Mouse (Mus musculus) intestine, postnatal 0 days (tissue): ENCODE data around the gene Dusp27. TPM values are rescaled to one million over a fixed set of nuclear protein-coding genes. Genes with fewer than 3 reads are reported as not detected.
A peak's percentile ranks its signal among the peaks of the same experiment; 100 is the strongest.

Experiments
- ATAC-seq: fragments of 200-750 bp; cut with Nextera tagmentation; 2 replicates; pipeline ENCODE4 v1.8.0; 2017; ENCODE audit warnings: mild to moderate bottlenecking, moderate TSS enrichment, moderate library complexity
- H3K27ac ChIP-seq: fragments of 300-500 bp; sonication (generic); 2 replicates; pipeline ENCODE4 v1.5.1; 2014; ENCODE audit warnings: mild to moderate bottlenecking, low read depth, low read length, moderate library complexity
- H3K27me3 ChIP-seq: fragments of 300-500 bp; sonication (generic); replicated peaks from 2 replicates; pipeline ENCODE4 v1.6.1; 2014; ENCODE audit warnings: low read length, mixed read lengths; ENCODE audit not compliant: control insufficient read depth, insufficient read depth
- H3K36me3 ChIP-seq: fragments of 300-500 bp; sonication (generic); 2 replicates; pipeline ENCODE4 v1.6.1; 2014; ENCODE audit warnings: mild to moderate bottlenecking, moderate library complexity; ENCODE audit not compliant: control insufficient read depth, insufficient read depth
- H3K4me1 ChIP-seq: fragments of 300-500 bp; sonication (generic); replicated peaks from 2 replicates; pipeline ENCODE4 v1.6.1; 2014; ENCODE audit warnings: antibody characterized with exemption, low read length, mixed read lengths; ENCODE audit not compliant: control insufficient read depth, insufficient read depth
- H3K4me2 ChIP-seq: fragments of 300-500 bp; sonication (generic); replicated peaks from 2 replicates; pipeline ENCODE4 v1.6.1; 2014; ENCODE audit warnings: low read depth, mild to moderate bottlenecking, moderate library complexity
- H3K4me3 ChIP-seq: fragments of 300-500 bp; sonication (generic); 2 replicates; pipeline ENCODE4 v1.5.1; 2014; ENCODE audit warnings: low read depth, low read length
- H3K9ac ChIP-seq: fragments of 300-500 bp; sonication (generic); 2 replicates; pipeline ENCODE4 v1.6.1; 2014; ENCODE audit warnings: mild to moderate bottlenecking, low read depth, low read length
- H3K9me3 ChIP-seq: fragments of 300-500 bp; sonication (generic); 2 replicates; pipeline ENCODE4 v1.6.1; 2016; ENCODE audit warnings: mixed run types; ENCODE audit not compliant: control insufficient read depth
- CTCF ChIP-seq: sonication (generic); IDR thresholded peaks from 2 replicates; pipeline ENCODE4 v1.5.1; 2016; ENCODE audit warnings: low read depth, mild to moderate bottlenecking, control low read depth, antibody characterized with exemption, moderate library complexity
- WGBS: fragments of 180-500 bp; shearing (Covaris S2); extraction: QIAGEN DNeasy Blood & Tissue Kit; methylation state at CpG from one replicate; pipeline ENCODE4 v1.1.7; 2014; 5-methylcytosine and 5-hydroxymethylcytosine counted together
- polyA plus RNA-seq: library from polyadenylated mRNA; unstranded; fragments of >200 nt; fragmentation: Nextera tagmentation; extraction: Ambion mirVana; gene quantifications from 2 replicates; pipeline ENCODE4 v1.2.1, GENCODE M21; 2015

The Dusp27 gene
- polyA plus RNA-seq, 1 experiment from 2014 or later: 0.99 TPM

DNA sequence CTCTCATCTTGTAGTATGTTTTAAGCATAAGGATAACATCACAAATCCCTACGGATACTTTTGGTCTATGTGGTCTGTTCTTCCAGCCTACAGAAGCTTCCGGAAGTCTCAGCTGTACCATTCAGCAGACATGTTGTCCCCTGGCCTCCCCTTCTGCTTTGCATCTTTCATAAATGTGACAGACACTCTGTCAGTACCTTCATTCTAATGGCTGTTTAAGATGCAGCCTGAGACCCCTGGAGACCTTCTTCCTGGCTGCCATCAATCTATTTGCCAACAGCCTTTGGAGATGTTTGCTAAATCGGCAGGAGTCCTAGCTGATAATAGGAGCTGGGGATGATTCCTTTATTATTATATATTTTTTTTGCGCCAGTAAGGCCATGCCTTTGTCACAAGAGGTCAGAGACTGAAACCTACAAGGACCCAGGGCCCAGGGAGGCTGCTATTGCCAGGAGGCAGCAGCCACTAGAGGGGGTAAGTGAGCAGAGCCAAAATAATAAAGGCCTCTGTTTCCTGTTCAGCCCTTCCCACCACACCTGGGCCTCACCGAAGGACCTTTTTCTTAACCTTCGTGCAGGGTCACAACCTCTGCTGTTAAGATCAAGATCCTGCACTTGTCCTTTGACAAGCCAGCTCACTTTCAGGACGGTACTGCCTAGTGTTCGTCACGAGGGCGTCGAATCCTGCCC lies 24.7 kb downstream of the Dusp27 start:
- H3K9ac ChIP-seq: no peak overlapping the region
- peak; percentile 87 for TF ChIP-seq CTCF

DNA sequence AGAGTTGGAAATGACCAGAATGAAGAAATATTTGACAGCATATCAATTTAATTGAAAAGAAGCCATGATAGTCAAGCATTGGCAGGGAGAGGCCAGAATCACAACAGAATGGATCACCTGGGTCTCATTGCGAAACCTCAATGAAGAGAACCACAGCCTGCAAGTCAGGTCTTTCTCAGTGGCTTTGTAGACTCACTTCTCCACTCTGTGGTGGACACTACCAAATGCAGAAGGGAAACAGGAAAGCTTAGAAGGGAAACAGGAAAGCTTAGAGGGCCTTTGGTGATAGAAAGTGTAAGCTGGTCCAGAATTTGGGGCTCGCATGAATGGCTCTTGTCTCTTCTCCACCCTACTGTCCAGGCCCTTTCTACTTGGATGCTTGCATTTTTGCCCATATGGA lies 29.6 kb downstream of the Dusp27 start:
- no peak overlapping the region for H3K9ac ChIP-seq
- no peak for ATAC-seq
- no peaks in the 10 kb centered on the region for H3K27me3 ChIP-seq
- H3K4me3 ChIP-seq: no peak overlapping the region
- no peaks in the 10 kb centered on the region for H3K36me3 ChIP-seq
- H3K27ac ChIP-seq: no peak overlapping the region
- no peaks in the 10 kb centered on the region for H3K4me1 ChIP-seq
- H3K4me2 ChIP-seq: no peak overlapping the region
- no peak for TF ChIP-seq CTCF
- no peaks in the 10 kb centered on the region for H3K9me3 ChIP-seq
- WGBS: 97% methylated on average over 2 of the region's 2 CpGs

More for the DNA sequence above, 24.7 kb downstream of the Dusp27 start:
- 55% methylated on average over 11 of the region's 11 CpGs for WGBS
- Histone ChIP-seq H3K4me2 (no peak overlapping the region), H3K4me1 (no peaks in the 10 kb centered on the region), H3K27me3 (no peaks in the 10 kb centered on the region), H3K36me3 (no peaks in the 10 kb centered on the region), H3K27ac (no peak overlapping the region), H3K4me3 (no peak overlapping the region), H3K9me3 (no peaks in the 10 kb centered on the region)
- peak; percentile 70 for ATAC-seq

DNA sequence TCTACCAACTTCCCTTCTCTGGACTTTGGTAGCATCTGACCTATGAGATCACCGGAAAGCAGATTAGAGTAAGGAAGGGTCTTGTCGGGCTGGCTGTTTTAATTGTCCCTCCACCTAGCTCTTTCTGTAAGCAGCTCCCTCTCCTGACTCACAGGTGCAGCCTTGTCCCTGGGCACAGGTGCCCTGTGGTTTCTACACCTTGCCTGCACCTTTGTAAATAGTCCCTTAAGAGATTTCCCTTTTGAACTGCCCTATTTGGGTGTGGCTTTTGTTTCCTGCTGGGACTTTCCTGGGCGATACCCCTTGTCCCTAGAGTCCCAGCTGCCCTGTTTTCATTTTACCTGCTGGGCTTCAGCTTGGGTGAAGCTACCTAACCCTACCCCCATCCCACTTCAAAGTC lies 33.3 kb downstream of the Dusp27 start:
- TF ChIP-seq CTCF: no peak
- Histone ChIP-seq H3K4me1 (no peaks in the 10 kb centered on the region), H3K4me2 (no peak overlapping the region), H3K9me3 (no peaks in the 10 kb centered on the region), H3K4me3 (no peak overlapping the region), H3K36me3 (no peaks in the 10 kb centered on the region), H3K27ac (no peak overlapping the region), H3K9ac (no peak overlapping the region), H3K27me3 (no peaks in the 10 kb centered on the region)
- WGBS: 49% methylated on average over 3 of the region's 3 CpGs
- ATAC-seq: peak; percentile 81

DNA sequence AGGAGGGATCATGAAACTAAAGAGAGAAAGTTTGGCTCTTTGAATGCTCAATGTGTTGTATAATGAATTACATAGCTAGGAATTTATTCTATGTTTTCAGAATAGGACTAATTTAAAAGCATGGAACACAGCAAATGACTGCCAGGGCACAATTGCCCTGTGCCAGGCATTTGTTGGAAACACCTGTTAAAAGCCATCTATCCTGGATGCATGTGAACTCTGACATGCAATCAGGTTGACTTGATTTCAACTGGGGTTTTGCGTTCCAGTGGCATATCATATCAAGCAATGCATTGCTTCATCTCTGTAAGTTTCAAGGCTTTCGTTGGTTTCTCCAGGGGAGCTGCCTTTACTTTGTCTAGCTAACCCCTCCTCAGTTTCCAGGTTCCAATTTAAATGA lies 37.4 kb downstream of the Dusp27 start:
- H3K4me2 ChIP-seq: no peak overlapping the region
- H3K36me3 ChIP-seq: no peaks in the 10 kb centered on the region
- H3K27ac ChIP-seq: no peak overlapping the region
- no peak overlapping the region for H3K9ac ChIP-seq
- 84% methylated on average over 2 of the region's 2 CpGs for WGBS
- no peak overlapping the region for H3K4me3 ChIP-seq
- TF ChIP-seq CTCF: no peak
- ATAC-seq: no peak
- H3K9me3 ChIP-seq: no peaks in the 10 kb centered on the region
- H3K4me1 ChIP-seq: no peaks in the 10 kb centered on the region
- no peaks in the 10 kb centered on the region for H3K27me3 ChIP-seq

- WGBS: 34% methylated on average over 4 of the region's 4 CpGs
- Histone ChIP-seq H3K4me1 (no peaks in the 10 kb centered on the region), H3K9me3 (no peaks in the 10 kb centered on the region), H3K9ac (no peak overlapping the region), H3K4me2 (no peak overlapping the region), H3K27me3 (no peaks in the 10 kb centered on the region), H3K36me3 (no peaks in the 10 kb centered on the region), H3K4me3 (no peak overlapping the region), H3K27ac (no peak overlapping the region)
- ATAC-seq: no peak
- TF ChIP-seq CTCF: no peak
These were observed 38.0 kb downstream of the Dusp27 start for GRCm38 (mm10) chr1:166089739-166090138.

DNA sequence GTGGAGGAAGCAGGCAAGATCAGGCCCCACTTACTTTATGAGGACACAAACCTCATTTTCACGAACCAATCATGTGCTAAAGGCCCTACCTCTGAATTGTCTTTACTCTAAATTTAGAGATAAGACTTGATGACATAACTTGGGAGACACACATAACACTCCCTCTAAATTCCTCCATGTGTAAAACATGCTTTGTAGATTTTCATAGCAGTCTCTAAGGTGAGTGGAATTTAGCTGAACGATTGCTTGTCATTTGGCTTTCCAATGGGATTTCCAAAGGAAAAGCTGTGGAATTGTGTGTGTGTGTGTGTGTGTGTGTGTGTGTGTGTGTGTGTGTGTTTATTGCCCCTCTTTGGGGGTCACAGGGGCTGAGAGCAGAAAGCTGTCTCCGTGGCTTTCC lies 38.4 kb downstream of the Dusp27 start:
- TF ChIP-seq CTCF: no peak
- H3K27ac ChIP-seq: no peak overlapping the region
- 54% methylated on average over 3 of the region's 3 CpGs for WGBS
- no peaks in the 10 kb centered on the region for H3K4me1 ChIP-seq
- no peak overlapping the region for H3K9ac ChIP-seq
- no peak overlapping the region for H3K4me2 ChIP-seq
- ATAC-seq: no peak
- no peak overlapping the region for H3K4me3 ChIP-seq
- H3K9me3 ChIP-seq: no peaks in the 10 kb centered on the region
- H3K27me3 ChIP-seq: no peaks in the 10 kb centered on the region
- no peaks in the 10 kb centered on the region for H3K36me3 ChIP-seq
